In genomic region chr10:120446799-120447198, GRCm38 (mm10) we compare ENCODE assay signal across 29 mouse cellular contexts. TPM values are rescaled to one million over a fixed set of nuclear protein-coding genes. Genes with fewer than 3 reads are reported as not detected.
DNase-seq lines count a peak whose midpoint lies in the region; ATAC-seq and TF ChIP-seq lines count a peak whose summit lies in the region.
"Had no signal": no experiment of that assay in that cellular context is flagged by ENCODE, and none has a peak within 500 bp of the region (broad histone marks: within the 10 kb centered on the region; RNA-seq: fewer than 3 reads in every experiment).

No protein-coding gene starts in this region.

- H3K9ac ChIP-seq in heart, embryonic 11.5 days (ENCODE audit: low read depth, low read length), result no peak overlapping the region
- H3K9ac ChIP-seq: embryonic facial prominence, embryonic 13.5 days; forebrain, embryonic 12.5 days; forebrain, embryonic 15.5 days; heart, embryonic 12.5 days; heart, embryonic 15.5 days; hindbrain, embryonic 13.5 days; intestine, embryonic 15.5 days had no signal

- no peak overlapping the region for H3ac ChIP-seq in C2C12 (ENCODE audit: control insufficient read depth, insufficient read length, low read depth)

- H3K4me1 ChIP-seq in heart, embryonic 11.5 days (ENCODE audit: control insufficient read depth, insufficient read depth, low read length), result peaks cover 6% of the 10 kb centered on the region
- H3K4me1 ChIP-seq: intestine, embryonic 15.5 days had no signal

- peak; percentile 45 for ATAC-seq in granulocyte monocyte progenitor cell, adult 5-6 weeks (replicated peaks; ENCODE audit: poor library complexity, severe bottlenecking)
- ATAC-seq in megakaryocyte progenitor cell, adult 5-6 weeks (replicated peaks; ENCODE audit: poor library complexity), result peak; percentile 64
- no peak for ATAC-seq in heart, embryonic 11.5 days (replicated peaks; ENCODE audit: insufficient number of reproducible peaks, low FRiP score, low TSS enrichment)
- ATAC-seq: forebrain, embryonic 15.5 days; hindbrain, embryonic 16.5 days; intestine, embryonic 15.5 days; Patski had no signal

- WGBS in heart, embryonic 11.5 days (ENCODE audit: insufficient replicate concordance), result 87% methylated on average over 6 of the region's 6 CpGs

- H3K9me3 ChIP-seq in heart, embryonic 11.5 days (replicated peaks; ENCODE audit: control insufficient read depth, low read length), result no peaks in the 10 kb centered on the region
- H3K9me3 ChIP-seq: embryonic facial prominence, embryonic 10.5 days; embryonic facial prominence, embryonic 13.5 days; forebrain, embryonic 12.5 days; forebrain, embryonic 15.5 days; heart, embryonic 12.5 days; heart, embryonic 15.5 days; hindbrain, embryonic 10.5 days; hindbrain, embryonic 13.5 days; intestine, embryonic 15.5 days had no signal

- no peak for DNase-seq in frontal cortex, adult 2 months (ENCODE audit: extremely low spot score in 1 of 2, low spot score in 1 of 2)
- DNase-seq in urinary bladder, postnatal 36 days (ENCODE audit: low spot score in 2 of 2), result no peak
- DNase-seq: adrenal gland, postnatal 10 days; cerebellum, adult 18-20 months; cerebellum, adult 9-10 months; cerebellum, postnatal 14 days; gastrocnemius, adult 2 months; gastrocnemius, postnatal 14 days; heart, adult 2 months; heart, postnatal 10 days; heart, postnatal 36 days had no signal

- no peak for TF ChIP-seq CTCF in C2C12 (IDR thresholded peaks at IDR 0.05; ENCODE audit: control insufficient read depth, insufficient read depth, insufficient read length)

- peaks cover 76% of the 10 kb centered on the region for H3K36me3 ChIP-seq in C2C12 (ENCODE audit: control insufficient read depth, insufficient read depth)
- H3K36me3 ChIP-seq in heart, embryonic 11.5 days (ENCODE audit: control insufficient read depth, insufficient read depth, low read length), result peaks cover 8% of the 10 kb centered on the region; the same call in 1 of the 2 replicates
- H3K36me3 ChIP-seq: forebrain, embryonic 15.5 days; G1E; heart, embryonic 15.5 days; hindbrain, embryonic 13.5 days had no signal

- no peak overlapping the region for H3K4me2 ChIP-seq in heart, embryonic 11.5 days
- H3K4me2 ChIP-seq: embryonic facial prominence, embryonic 13.5 days; forebrain, embryonic 12.5 days; forebrain, embryonic 15.5 days; heart, embryonic 12.5 days; heart, embryonic 15.5 days; hindbrain, embryonic 13.5 days; intestine, embryonic 15.5 days had no signal

- peaks cover 93% of the 10 kb centered on the region for H3K79me2 ChIP-seq in C2C12 (ENCODE audit: control insufficient read depth, insufficient read depth)

- H3K79me3 ChIP-seq in C2C12 (ENCODE audit: low read depth), result peaks cover 48% of the 10 kb centered on the region

- H3K4me3 ChIP-seq in C2C12 (ENCODE audit: insufficient read depth, poor library complexity, severe bottlenecking), result no peak overlapping the region
- no peak overlapping the region for H3K4me3 ChIP-seq in heart, embryonic 11.5 days (ENCODE audit: low read depth, low read length)
- H3K4me3 ChIP-seq: embryonic facial prominence, embryonic 10.5 days; embryonic facial prominence, embryonic 13.5 days; erythroblast, embryonic 14.5 days; forebrain, embryonic 12.5 days; forebrain, embryonic 15.5 days; gastrocnemius, adult 2 months; heart, adult 2 months; heart, embryonic 12.5 days; heart, embryonic 15.5 days; hindbrain, embryonic 10.5 days; hindbrain, embryonic 13.5 days; intestine, embryonic 15.5 days had no signal

- no peak overlapping the region for H3K27ac ChIP-seq in heart, embryonic 11.5 days (ENCODE audit: low read depth, low read length)
- H3K27ac ChIP-seq: embryonic facial prominence, embryonic 10.5 days; embryonic facial prominence, embryonic 13.5 days; forebrain, embryonic 12.5 days; forebrain, embryonic 15.5 days; gastrocnemius, adult 2 months; heart, adult 2 months; heart, embryonic 15.5 days; hindbrain, embryonic 10.5 days; hindbrain, embryonic 13.5 days; intestine, embryonic 15.5 days had no signal

- H3K27me3 ChIP-seq in C2C12 (ENCODE audit: control insufficient read depth, insufficient read depth, insufficient read length), result no peaks in the 10 kb centered on the region
- H3K27me3 ChIP-seq in heart, embryonic 11.5 days (ENCODE audit: control insufficient read depth, insufficient read depth, low read length), result no peaks in the 10 kb centered on the region
- H3K27me3 ChIP-seq: CH12.LX; embryonic facial prominence, embryonic 13.5 days; forebrain, embryonic 12.5 days; forebrain, embryonic 15.5 days; heart, embryonic 12.5 days; heart, embryonic 15.5 days; hindbrain, embryonic 13.5 days; intestine, embryonic 15.5 days; Patski had no signal

TF ChIP-seq in C2C12, 6 proteins besides CTCF, POLR2A, EP300 and RAD21:
- TF ChIP-seq MYOG (IDR thresholded peaks at IDR 0.05; ENCODE audit: control insufficient read depth, extremely low read depth, insufficient read length) (no peak), MAX (IDR thresholded peaks at IDR 0.05) (peak; percentile 96), MYOD1 (IDR thresholded peaks at IDR 0.05; ENCODE audit: control insufficient read depth, insufficient read length, low read depth) (peak; percentile 36)

RNA-seq across cellular contexts. Expression of gene Hmga2, which starts 29.5 kb away (rescaled TPM):
- 59.9 TPM for polyA plus RNA-seq in C2C12 (2012; fragmentation: generic; extraction: Trizol)
- total RNA-seq in granulocyte monocyte progenitor cell, adult 5-6 weeks (2014; fragmentation: Nextera tagmentation), result 0.60 and 4.5 TPM in 2 replicates
- total RNA-seq in granulocyte monocyte progenitor cell, adult 5-6 weeks (2017), result 0.15 and 0.78 TPM in 2 replicates
- total RNA-seq in megakaryocyte progenitor cell, adult 5-6 weeks (2015), result 2.9 and 4.3 TPM in 2 replicates
- total RNA-seq in megakaryocyte progenitor cell, adult 5-6 weeks (2017), result 0.50 and 1.4 TPM in 2 replicates
- polyA plus RNA-seq in frontal cortex, adult 2 months (2012; rRNA removed), result not detected in 2 replicates
- 31.7 and 42.6 TPM in 2 replicates for polyA plus RNA-seq in heart, embryonic 11.5 days (2014; fragmentation: Nextera tagmentation; extraction: Ambion mirVana)
- total RNA-seq: CH12.LX; heart, adult 2 months; heart, postnatal 36 days had no signal
- polyA plus RNA-seq: G1E; heart, adult 2 months had no signal

Comparison
In these comparisons a context has a peak if more than half of its experiments do, and no peak if none do; other contexts are left out.
1. RNA of gene Hmga2, which starts 29.5 kb away (polyA plus RNA-seq): 59.9 TPM in C2C12 (single experiment) and 31.7 to 42.6 TPM in heart, embryonic 11.5 days; not detected in frontal cortex, adult 2 months; every median in the first group is over 10 times any median in the second.